Mouse (Mus musculus) limb, embryonic 13.5 days (tissue): ENCODE measurements around the gene Mrps14. TPM values are rescaled to one million over a fixed set of nuclear protein-coding genes. Genes with fewer than 3 reads are reported as not detected.

ENCODE experiments used
- ATAC-seq: fragments of 200-750 bp; cut with Nextera tagmentation; 2 replicates; pipeline ENCODE4 v1.8.0; 2017; ENCODE audit warnings: low read depth, moderate number of reproducible peaks, moderate TSS enrichment; ENCODE audit not compliant: low FRiP score
- H3K27ac ChIP-seq: fragments of 300-500 bp; sonication (generic); 2 replicates; pipeline ENCODE4 v1.5.1; 2015; ENCODE audit warnings: inconsistent platforms, mild to moderate bottlenecking, moderate library complexity
- H3K27me3 ChIP-seq: fragments of 300-500 bp; sonication (generic); 2 replicates; pipeline ENCODE4 v1.6.1; 2015; ENCODE audit warnings: mild to moderate bottlenecking, inconsistent platforms
- H3K36me3 ChIP-seq: fragments of 300-500 bp; sonication (generic); 2 replicates; pipeline ENCODE4 v1.6.1; 2015; ENCODE audit warnings: inconsistent platforms, mild to moderate bottlenecking, moderate library complexity
- H3K4me1 ChIP-seq: fragments of 300-500 bp; sonication (generic); 2 replicates; pipeline ENCODE4 v1.6.1; 2015; ENCODE audit warnings: inconsistent platforms
- H3K4me2 ChIP-seq: fragments of 300-500 bp; sonication (generic); replicated peaks from 2 replicates; pipeline ENCODE4 v1.6.1; 2015; ENCODE audit warnings: inconsistent platforms, mild to moderate bottlenecking, moderate library complexity
- H3K4me3 ChIP-seq: fragments of 300-500 bp; sonication (generic); 2 replicates; pipeline ENCODE4 v1.5.1; 2015; ENCODE audit warnings: moderate library complexity, mild to moderate bottlenecking, inconsistent platforms
- H3K9ac ChIP-seq: fragments of 300-500 bp; sonication (generic); 2 replicates; pipeline ENCODE4 v1.6.1; 2015; ENCODE audit warnings: mild to moderate bottlenecking, inconsistent platforms
- H3K9me3 ChIP-seq: fragments of 300-500 bp; sonication (generic); 2 replicates; pipeline ENCODE4 v1.6.1; 2016; ENCODE audit warnings: inconsistent platforms
- WGBS: fragments of 180-500 bp; shearing (Covaris S2); methylation state at CpG from one replicate; pipeline ENCODE4 v1.1.7; 2015; 5-methylcytosine and 5-hydroxymethylcytosine counted together
- polyA plus RNA-seq: library from polyadenylated mRNA; unstranded; fragments of >200 nt; fragmentation: Nextera tagmentation; extraction: Ambion mirVana; gene quantifications from 2 replicates; pipeline ENCODE4 v1.2.1, GENCODE M21; 2015

The Mrps14 gene
- polyA plus RNA-seq, 1 experiment from 2014 or later, result 246 TPM

DNA sequence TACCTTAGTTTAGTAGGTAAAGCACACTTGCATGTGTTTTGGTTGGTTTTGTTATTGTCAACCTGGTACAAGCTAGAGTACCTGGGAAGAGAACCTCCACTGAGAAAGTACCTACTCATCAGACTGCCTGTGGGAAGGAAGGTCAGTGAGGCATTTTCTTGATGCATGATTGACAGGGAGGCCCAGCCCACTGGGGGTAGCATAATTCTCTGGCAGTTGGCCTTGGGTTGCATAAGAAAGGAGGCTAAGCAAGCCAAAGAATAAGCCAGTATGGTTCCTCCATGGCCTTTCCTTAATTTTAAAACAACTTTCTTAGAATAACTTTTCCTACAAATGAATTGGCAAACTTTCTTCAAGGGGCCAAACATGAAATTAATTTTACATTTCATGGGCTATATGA is 10.5 kb downstream of the Mrps14 start:
- H3K4me2 ChIP-seq, result no peak overlapping the region
- peaks cover 67% of the 10 kb centered on the region for H3K36me3 ChIP-seq
- peaks cover 7% of the 10 kb centered on the region for H3K4me1 ChIP-seq
- no peaks in the 10 kb centered on the region for H3K9me3 ChIP-seq
- H3K27ac ChIP-seq, result no peak overlapping the region
- H3K4me3 ChIP-seq, result no peak overlapping the region
- no peak for ATAC-seq
- no peaks in the 10 kb centered on the region for H3K27me3 ChIP-seq
- H3K9ac ChIP-seq, result no peak overlapping the region

DNA sequence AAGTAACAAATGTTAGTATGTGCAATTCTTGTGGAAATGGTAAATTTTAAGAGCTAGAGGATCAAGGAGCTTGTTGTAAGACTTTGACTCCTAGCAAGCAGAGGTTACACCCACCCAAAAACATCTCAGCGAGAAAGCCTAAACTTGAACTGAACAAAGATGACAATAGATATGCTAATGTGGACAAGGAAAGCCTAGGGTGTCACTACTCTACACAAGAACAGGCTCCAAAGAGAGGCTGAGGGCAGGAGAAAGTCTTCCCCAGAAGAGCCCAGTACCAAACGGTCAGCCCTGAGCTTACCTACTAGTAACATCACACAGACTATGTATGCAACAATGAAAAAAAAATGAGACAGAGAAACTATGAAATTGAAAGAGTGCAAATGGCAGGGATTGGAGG is 14.8 kb downstream of the Mrps14 start:
- Histone ChIP-seq H3K27ac (no peak overlapping the region), H3K9me3 (no peaks in the 10 kb centered on the region), H3K4me1 (peaks cover 19% of the 10 kb centered on the region), H3K27me3 (no peaks in the 10 kb centered on the region), H3K36me3 (peaks cover 30% of the 10 kb centered on the region), H3K4me3 (no peak overlapping the region), H3K4me2 (no peak overlapping the region), H3K9ac (no peak overlapping the region)
- 85% methylated on average over 2 of the region's 2 CpGs for WGBS
- ATAC-seq, result no peak

DNA sequence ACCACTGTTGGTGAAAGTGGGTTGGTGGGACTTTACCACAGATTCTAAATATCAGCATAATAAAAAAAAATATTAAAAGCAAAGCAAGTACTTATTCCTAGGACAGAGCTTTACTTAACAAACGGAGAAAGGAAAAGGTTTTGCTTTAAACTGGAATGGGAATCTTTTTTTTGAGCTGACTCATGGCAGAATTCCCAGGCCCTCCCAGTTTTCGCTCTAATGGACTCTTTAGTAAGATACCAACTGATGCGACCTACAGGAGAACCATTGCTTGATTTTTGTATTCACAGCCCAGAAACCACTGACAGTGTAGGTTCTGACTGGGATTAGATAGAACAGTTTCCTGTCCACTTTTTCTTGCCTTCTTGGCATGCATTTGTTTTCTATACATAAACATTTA is 15.6 kb downstream of the Mrps14 start:
- Histone ChIP-seq H3K4me1 (peaks cover 19% of the 10 kb centered on the region), H3K9ac (no peak overlapping the region), H3K4me3 (peak overlapping the region; percentile 83), H3K36me3 (peaks cover 25% of the 10 kb centered on the region), H3K27ac (no peak overlapping the region), H3K4me2 (peak overlapping the region; percentile 78), H3K9me3 (no peaks in the 10 kb centered on the region), H3K27me3 (no peaks in the 10 kb centered on the region)
- no peak for ATAC-seq
- WGBS, result 71% methylated on average over 3 of the region's 3 CpGs

DNA sequence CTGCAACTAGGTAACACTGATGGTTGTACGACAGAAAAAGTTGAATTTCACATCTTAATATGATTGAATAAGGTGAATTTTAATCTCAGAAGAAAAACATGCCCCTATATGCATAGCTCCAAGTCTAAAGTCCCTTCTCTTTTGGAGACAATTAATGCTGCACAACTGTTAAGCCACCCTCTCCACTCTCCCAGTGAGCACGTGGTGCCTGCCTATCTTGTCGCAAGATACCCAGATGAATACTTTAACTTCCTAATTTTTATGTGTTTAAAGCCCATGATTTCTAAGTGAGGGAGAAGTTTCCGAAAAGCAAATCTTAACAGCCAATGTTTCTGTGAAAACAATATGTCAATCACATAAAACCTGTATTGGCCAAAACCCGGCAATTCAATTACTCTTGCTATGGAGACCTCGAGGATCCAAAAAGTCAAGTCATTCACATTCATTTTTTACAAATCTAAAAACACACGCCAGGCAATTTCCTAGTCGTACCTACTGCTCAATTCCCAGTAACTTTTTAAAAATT is 16.6 kb downstream of the Mrps14 start:
- Histone ChIP-seq H3K4me2 (peak overlapping the region; percentile 78), H3K9ac (peak overlapping the region; percentile 94), H3K36me3 (peaks cover 14% of the 10 kb centered on the region), H3K27me3 (no peaks in the 10 kb centered on the region), H3K27ac (peak overlapping the region; percentile 95; the same call in 1 of the 2 replicates), H3K9me3 (no peaks in the 10 kb centered on the region), H3K4me3 (peak overlapping the region; percentile 83), H3K4me1 (peaks cover 19% of the 10 kb centered on the region)
- 2% methylated on average over 8 of the region's 8 CpGs for WGBS
- ATAC-seq, result no peak

DNA sequence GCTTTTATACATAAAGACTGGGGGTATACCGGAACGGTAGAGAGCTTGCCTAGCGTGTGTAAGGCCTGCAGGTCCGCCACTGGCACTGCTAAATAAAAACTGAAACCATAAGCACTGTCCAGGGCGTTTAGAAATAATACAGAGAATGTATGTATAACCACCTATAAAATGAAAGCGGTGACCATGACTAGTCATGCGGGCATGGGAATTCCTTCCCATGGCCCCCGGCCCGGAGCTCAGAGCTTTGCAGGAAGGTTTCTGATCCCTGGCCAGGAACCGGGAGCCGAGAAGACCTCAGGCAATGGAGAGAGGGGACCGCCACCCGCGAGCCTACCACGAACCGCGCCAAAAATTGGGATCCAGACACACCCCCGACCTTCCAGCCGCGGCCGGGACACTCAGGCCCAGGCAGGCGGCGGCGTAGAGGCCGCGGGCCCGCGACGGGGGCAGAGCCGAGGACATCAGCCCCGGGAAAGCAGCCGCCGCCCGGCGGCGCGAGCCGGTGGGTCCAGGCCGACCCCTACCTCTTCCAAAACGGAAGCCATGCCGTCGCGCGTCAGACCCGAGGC is 17.2 kb downstream of the Mrps14 start:
- no peaks in the 10 kb centered on the region for H3K27me3 ChIP-seq
- peak; percentile 75 for ATAC-seq
- WGBS, result under 1% methylated on average over 45 of the region's 45 CpGs

DNA sequence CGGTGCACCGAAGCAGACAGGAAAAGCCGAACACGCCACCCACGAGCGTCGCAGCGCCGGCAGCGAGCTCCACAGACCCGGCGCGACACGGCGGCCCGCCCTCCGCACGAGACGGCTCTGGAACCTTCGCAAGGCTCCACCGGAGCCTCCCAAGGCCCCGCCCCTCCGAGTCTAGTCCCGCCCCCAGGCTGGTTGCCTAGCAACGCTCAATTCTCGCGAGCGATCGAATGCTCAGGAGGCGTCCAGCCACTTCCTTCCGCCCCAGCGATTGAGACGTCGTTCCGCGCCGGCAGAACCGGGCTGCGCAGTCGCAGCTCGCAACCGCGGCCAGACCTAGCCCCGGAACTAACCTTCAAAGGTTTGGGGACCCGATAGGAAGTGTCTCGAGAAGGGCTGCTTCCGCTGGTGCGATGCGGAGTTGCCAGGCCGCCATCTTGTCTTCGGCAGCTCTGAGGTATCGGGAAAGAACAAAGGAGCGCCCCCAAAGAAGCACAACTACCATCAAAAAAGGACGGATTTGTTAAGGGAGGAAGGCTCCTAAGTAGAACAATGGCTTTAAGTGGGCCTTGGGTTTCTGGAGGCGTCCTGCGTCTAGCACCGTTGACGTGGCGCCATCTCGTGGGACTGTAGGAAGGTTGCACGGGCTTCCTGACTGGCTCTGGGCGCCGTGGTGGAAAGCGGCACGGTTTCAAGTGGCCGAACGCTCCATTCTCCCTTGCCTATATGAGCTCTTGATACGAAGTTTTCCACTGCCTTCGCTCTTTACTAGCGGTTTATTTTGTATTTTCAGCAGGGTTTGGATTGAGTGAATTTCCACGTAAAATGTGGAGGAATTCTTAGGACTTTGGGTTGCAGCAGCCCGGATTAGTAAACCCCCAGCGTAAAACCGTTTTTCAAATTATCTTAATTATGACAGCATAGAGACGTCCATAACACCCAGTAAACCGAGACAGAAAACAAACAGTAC is 18.0 kb downstream of the Mrps14 start, which contains the start of gene Cacybp:
Gene Cacybp, minus strand, starts transcription at position 173 of the 967 bp plus-strand sequence.
- 1% methylated on average over 76 of the region's 76 CpGs for WGBS
- H3K4me3 ChIP-seq, result peak within 1 kb of the TSS; percentile 83

More for the DNA sequence above, 17.2 kb downstream of the Mrps14 start:
- Histone ChIP-seq H3K9me3 (no peaks in the 10 kb centered on the region), H3K36me3 (peaks cover 8% of the 10 kb centered on the region), H3K4me1 (peaks cover 19% of the 10 kb centered on the region), H3K27ac (peak overlapping the region; percentile 95), H3K4me3 (peak overlapping the region; percentile 83), H3K4me2 (peak overlapping the region; percentile 78), H3K9ac (peak overlapping the region; percentile 94)

DNA sequence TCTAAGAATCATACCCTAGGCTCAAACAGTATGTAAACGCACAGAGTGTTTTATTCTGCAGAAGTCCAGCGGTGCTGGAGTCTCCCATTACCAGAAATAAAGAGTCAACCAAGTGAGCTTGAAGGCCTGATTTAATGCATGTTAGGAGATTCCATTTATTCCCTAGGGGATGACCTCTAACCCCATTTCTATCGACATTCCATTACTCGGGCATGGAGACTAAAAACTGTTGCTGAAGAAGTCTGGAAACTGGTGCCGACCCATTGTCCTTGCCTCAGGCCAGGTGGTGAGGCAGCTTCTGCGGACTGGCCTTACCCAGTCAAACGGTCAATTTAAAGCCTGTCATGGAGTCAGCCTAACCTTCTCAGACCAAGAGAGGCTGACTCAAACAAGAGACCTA is 19.2 kb downstream of the Mrps14 start:
- no peak overlapping the region for H3K4me3 ChIP-seq
- H3K4me1 ChIP-seq, result peaks cover 19% of the 10 kb centered on the region
- ATAC-seq, result no peak
- no peak overlapping the region for H3K9ac ChIP-seq
- no peak overlapping the region for H3K27ac ChIP-seq
- H3K9me3 ChIP-seq, result no peaks in the 10 kb centered on the region
- H3K4me2 ChIP-seq, result peak overlapping the region; percentile 69; the same call in 1 of the 2 replicates
- no peaks in the 10 kb centered on the region for H3K27me3 ChIP-seq
- H3K36me3 ChIP-seq, result no peaks in the 10 kb centered on the region
- WGBS, result 93% methylated on average over 7 of the region's 7 CpGs

More for the DNA sequence above, 18.0 kb downstream of the Mrps14 start, which contains the start of gene Cacybp:
- Histone ChIP-seq H3K27ac (peak within 1 kb of the TSS; percentile 97), H3K9me3 (no peaks in the 10 kb centered on the region), H3K27me3 (no peaks in the 10 kb centered on the region), H3K4me1 (peaks cover 19% of the 10 kb centered on the region), H3K4me2 (peak within 1 kb of the TSS; percentile 78), H3K9ac (peak within 1 kb of the TSS; percentile 94), H3K36me3 (peaks cover under 1% of the 10 kb centered on the region; the same call in 1 of the 2 replicates)
- peak; percentile 99 for ATAC-seq

DNA sequence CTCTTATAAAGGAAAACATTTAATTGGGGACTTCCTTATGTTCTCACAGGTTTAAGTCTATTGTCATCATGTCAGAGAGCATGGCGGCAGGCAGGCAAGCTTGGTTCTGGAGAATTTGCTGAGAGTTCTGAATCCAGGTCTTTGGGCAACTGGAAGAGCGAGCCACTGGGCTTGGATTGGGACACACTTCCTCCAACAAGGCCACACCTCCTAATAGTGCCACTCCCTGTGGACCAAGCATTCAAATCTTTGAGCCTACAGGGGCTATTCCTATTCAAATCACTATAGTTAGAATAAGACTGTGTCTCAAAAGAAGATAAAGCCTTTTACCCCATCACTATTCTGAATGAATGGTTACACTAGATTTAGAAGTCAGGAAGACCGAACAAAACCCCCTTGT is 22.9 kb downstream of the Mrps14 start:
- no peaks in the 10 kb centered on the region for H3K27me3 ChIP-seq
- H3K9ac ChIP-seq, result no peak overlapping the region
- no peaks in the 10 kb centered on the region for H3K4me1 ChIP-seq
- H3K27ac ChIP-seq, result no peak overlapping the region
- no peak overlapping the region for H3K4me2 ChIP-seq
- 88% methylated on average over 3 of the region's 3 CpGs for WGBS
- no peak overlapping the region for H3K4me3 ChIP-seq
- ATAC-seq, result no peak
- H3K36me3 ChIP-seq, result no peaks in the 10 kb centered on the region
- H3K9me3 ChIP-seq, result no peaks in the 10 kb centered on the region

DNA sequence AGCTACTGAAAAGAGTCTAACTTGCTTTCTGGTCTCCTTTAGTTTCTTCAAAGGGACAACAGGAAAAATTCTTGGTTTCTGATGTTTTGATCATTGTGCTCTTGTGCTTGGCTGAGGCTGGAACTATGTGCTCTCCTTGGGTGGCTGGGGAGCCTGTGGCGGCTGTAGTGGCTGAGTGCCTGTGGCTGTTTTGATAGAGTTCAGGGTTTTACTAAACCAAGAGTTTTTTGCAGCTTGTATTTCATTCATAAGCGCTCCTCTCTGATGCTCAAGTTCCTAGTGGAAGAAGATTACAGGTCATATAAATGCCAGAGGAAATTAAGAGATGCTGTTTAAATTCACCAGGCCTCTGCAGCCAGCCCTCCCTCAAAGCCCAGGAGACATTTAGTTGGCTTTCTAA is 29.1 kb downstream of the Mrps14 start:
- H3K4me3 ChIP-seq, result no peak overlapping the region
- no peaks in the 10 kb centered on the region for H3K36me3 ChIP-seq
- H3K27ac ChIP-seq, result no peak overlapping the region
- H3K4me1 ChIP-seq, result 0 out of 2 replicates have a peak, but pooled peaks cover 3% of the 10 kb centered on the region
- no peak overlapping the region for H3K4me2 ChIP-seq
- H3K9ac ChIP-seq, result no peak overlapping the region
- no peaks in the 10 kb centered on the region for H3K9me3 ChIP-seq
- WGBS, result 21% methylated on average over 2 of the region's 2 CpGs
- no peaks in the 10 kb centered on the region for H3K27me3 ChIP-seq
- peak; percentile 54; the same call in 1 of the 2 replicates for ATAC-seq

DNA sequence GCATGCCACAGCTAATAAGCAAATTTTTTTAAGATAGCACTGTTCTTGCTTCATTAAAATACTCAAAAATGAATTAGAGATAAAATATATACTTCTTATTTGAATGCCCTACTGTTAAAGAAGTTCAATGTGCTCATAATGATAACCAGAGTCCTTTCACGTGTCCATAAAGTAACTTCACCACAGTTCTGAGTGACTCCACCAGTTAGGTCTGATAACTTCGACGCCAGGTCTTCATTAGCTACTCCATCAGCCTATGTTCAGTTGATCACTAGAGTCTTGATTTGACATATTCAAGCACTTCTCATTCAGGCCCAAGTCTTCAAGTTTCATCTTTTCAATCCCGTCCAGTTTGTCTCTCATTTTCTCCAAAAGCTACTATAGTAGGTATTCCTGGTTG is 32.2 kb downstream of the Mrps14 start:
- Histone ChIP-seq H3K4me3 (no peak overlapping the region), H3K4me2 (no peak overlapping the region), H3K27ac (no peak overlapping the region), H3K4me1 (peaks cover 10% of the 10 kb centered on the region), H3K27me3 (no peaks in the 10 kb centered on the region), H3K36me3 (no peaks in the 10 kb centered on the region), H3K9me3 (no peaks in the 10 kb centered on the region), H3K9ac (no peak overlapping the region)
- ATAC-seq, result no peak
- WGBS, result 90% methylated on average over 4 of the region's 4 CpGs

DNA sequence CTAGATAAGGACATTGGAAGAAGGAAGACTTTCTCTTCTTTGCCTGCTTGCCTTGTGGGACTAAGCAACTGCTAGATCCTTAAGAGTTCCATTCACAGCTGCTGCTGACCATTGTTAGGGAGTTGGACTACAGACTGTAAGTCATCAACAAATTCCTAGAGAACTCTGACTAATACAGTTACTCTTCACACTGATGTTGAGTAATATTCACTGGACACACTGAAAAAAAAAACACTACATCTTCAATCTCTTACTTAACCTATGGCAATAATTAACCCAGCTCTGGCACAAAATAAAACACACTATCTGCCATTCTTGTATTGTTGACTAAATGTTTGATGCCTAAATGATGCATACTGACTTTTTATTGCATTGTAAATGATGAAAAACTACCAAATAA is 32.8 kb downstream of the Mrps14 start:
- Histone ChIP-seq H3K4me2 (no peak overlapping the region), H3K4me1 (peaks cover 10% of the 10 kb centered on the region), H3K27me3 (no peaks in the 10 kb centered on the region), H3K9me3 (no peaks in the 10 kb centered on the region), H3K9ac (no peak overlapping the region), H3K36me3 (no peaks in the 10 kb centered on the region), H3K27ac (no peak overlapping the region), H3K4me3 (no peak overlapping the region)
- no peak for ATAC-seq

DNA sequence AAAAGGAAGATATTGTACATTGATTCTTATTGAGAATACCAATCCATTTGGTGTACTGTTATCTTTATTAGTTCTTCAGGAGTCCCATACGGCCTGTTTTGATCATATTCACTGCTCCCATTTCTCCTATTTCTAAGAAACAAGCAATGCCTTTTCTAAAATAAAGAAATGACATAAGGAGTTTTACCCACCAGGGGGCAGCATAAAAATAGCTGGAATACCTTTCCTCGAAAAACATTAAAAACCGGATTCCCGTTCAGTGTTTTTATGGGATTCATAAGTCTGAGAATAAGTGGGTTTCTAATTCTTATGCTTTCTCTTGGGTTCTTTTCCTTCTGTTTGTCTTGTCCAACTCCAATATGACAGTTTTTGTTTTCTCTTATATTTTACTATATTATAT is 36.0 kb downstream of the Mrps14 start:
- 35% methylated on average over 4 of the region's 4 CpGs for WGBS

More for the DNA sequence above, 36.0 kb downstream of the Mrps14 start:
- no peak overlapping the region for H3K4me3 ChIP-seq
- no peak overlapping the region for H3K9ac ChIP-seq
- H3K27me3 ChIP-seq, result no peaks in the 10 kb centered on the region
- peaks cover 7% of the 10 kb centered on the region for H3K4me1 ChIP-seq
- H3K4me2 ChIP-seq, result no peak overlapping the region
- H3K36me3 ChIP-seq, result no peaks in the 10 kb centered on the region
- no peak overlapping the region for H3K27ac ChIP-seq
- no peaks in the 10 kb centered on the region for H3K9me3 ChIP-seq
- ATAC-seq, result no peak
